Mouse (Mus musculus) hindbrain, embryonic 10.5 days (tissue): ENCODE measurements around the gene Bag2. TPM values are rescaled to one million over a fixed set of nuclear protein-coding genes. Genes with fewer than 3 reads are reported as not detected.

Source experiments
- DNase-seq: peaks from one replicate; pipeline ENCODE4 v3.0.0-alpha.2; 2017; ENCODE audit warnings: low spot score
- H3K27ac ChIP-seq: fragments of 300-500 bp; sonication (generic); 2 replicates; pipeline ENCODE4 v1.5.1; 2016; ENCODE audit warnings: mild to moderate bottlenecking, moderate library complexity
- H3K27me3 ChIP-seq: fragments of 300-500 bp; sonication (generic); 2 replicates; pipeline ENCODE4 v1.6.1; 2016; ENCODE audit warnings: mild to moderate bottlenecking; ENCODE audit not compliant: poor library complexity, insufficient read depth, severe bottlenecking
- H3K36me3 ChIP-seq: fragments of 300-500 bp; sonication (generic); 2 replicates; pipeline ENCODE4 v1.6.1; 2016; ENCODE audit warnings: mild to moderate bottlenecking, moderate library complexity
- H3K4me1 ChIP-seq: fragments of 300-500 bp; sonication (generic); replicated peaks from 2 replicates; pipeline ENCODE4 v1.6.1; 2016; ENCODE audit warnings: mild to moderate bottlenecking
- H3K4me3 ChIP-seq: fragments of 300-500 bp; sonication (generic); 2 replicates; pipeline ENCODE4 v1.5.1; 2016; ENCODE audit warnings: mild to moderate bottlenecking, moderate library complexity
- H3K9me3 ChIP-seq: fragments of 300-500 bp; sonication (generic); 2 replicates; pipeline ENCODE4 v1.6.1; 2016; ENCODE audit warnings: mild to moderate bottlenecking, moderate library complexity
- WGBS: fragments of 180-500 bp; shearing (Covaris S2); methylation state at CpG from one replicate; pipeline ENCODE4 v1.1.7; 2016; 5-methylcytosine and 5-hydroxymethylcytosine counted together
- polyA plus RNA-seq: library from polyadenylated mRNA; unstranded; fragments of >200 nt; fragmentation: Nextera tagmentation; extraction: Ambion mirVana; gene quantifications from 2 replicates; pipeline ENCODE4 v1.2.1, GENCODE M21; 2016

The Bag2 gene
- 40.7 and 48.6 TPM in 2 replicates for polyA plus RNA-seq

DNA sequence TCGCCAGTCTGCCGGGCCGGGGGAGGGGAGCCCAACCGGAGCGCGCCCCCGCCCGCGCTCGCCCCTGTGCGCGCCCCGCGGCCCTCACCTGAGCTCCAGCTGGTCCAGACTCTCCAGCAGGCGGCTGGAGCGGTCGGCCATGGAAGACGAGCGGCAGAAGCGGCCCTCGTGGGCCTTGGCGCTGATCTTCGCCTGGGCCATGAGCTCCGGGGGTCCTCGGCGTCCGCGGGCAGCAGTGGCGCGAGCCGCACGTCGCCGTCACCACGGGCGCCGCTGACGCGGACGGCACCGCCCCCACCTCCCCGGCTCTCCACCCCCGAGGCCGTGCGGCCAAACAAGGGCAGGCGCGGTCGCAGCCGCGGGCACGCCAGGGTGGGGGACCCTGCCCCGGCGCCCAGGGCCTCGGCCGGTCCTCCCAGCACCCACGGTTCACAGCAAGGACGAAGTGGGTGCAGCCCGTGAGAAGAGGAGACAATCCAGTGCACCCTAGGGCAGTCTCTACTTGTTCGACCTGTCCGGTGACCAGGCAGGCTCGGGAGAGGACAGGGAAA, at the start of gene Bag2:
Gene Bag2 (minus strand): TSS at position 305 of the 551 bp plus-strand sequence.
- Histone ChIP-seq H3K4me1 (peaks cover 21% of the 10 kb centered on the region), H3K4me3 (peak within 1 kb of the TSS; percentile 62), H3K9me3 (no peaks in the 10 kb centered on the region), H3K27me3 (no peaks in the 10 kb centered on the region), H3K36me3 (peaks cover 19% of the 10 kb centered on the region), H3K27ac (peak within 1 kb of the TSS; percentile 91)
- WGBS = under 1% methylated on average over 60 of the region's 61 CpGs
- peak; percentile 71 for DNase-seq

DNA sequence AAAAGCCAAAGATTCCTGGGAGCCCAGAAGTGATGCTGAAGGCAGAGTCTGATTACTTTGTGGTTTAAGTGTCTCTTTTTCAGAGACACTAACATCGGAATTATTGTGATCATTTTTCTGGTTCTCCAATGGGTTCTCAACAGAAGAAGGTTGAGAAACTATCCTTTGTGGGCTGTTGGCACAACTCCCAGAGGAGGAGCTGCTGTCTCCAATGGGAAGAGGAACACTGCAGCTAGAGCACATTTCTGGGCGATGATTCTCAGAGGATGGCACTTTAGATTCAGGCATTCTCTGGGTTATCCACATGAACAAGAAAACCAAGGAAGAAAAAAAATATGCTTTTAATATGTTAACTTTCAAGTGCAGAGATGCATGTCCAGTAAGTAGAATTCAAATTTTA, 45.7 kb upstream of the Bag2 start:
- Histone ChIP-seq H3K27ac (no peak overlapping the region), H3K4me1 (no peaks in the 10 kb centered on the region), H3K9me3 (no peaks in the 10 kb centered on the region), H3K36me3 (peaks cover 97% of the 10 kb centered on the region), H3K4me3 (no peak overlapping the region), H3K27me3 (no peaks in the 10 kb centered on the region)
- no peak for DNase-seq
- WGBS = 94% methylated on average over 2 of the region's 2 CpGs

DNA sequence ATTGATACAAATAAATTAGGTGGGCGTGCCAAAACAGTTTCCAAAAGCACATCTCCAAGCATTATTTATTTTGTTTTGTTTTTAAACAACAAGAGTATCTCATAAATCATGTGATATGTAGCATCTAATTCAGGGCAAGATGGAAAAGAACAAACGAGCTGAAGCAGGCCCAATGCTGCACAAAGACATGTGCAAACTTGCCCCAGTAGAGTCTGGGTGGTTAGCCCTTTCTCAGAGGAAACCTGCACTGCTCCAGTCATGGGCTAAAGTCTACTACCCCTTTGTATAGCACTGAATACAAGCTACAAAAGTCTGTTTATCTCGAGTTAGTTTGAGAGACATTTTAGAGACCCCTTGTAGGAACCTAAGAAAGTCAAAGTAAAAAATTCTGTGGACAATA, 42.0 kb upstream of the Bag2 start:
- no peaks in the 10 kb centered on the region for H3K9me3 ChIP-seq
- H3K4me3 ChIP-seq = no peak overlapping the region
- no peaks in the 10 kb centered on the region for H3K27me3 ChIP-seq
- H3K36me3 ChIP-seq = peaks cover 93% of the 10 kb centered on the region
- H3K27ac ChIP-seq = no peak overlapping the region
- 86% methylated on average over 3 of the region's 3 CpGs for WGBS
- H3K4me1 ChIP-seq = no peaks in the 10 kb centered on the region
- no peak for DNase-seq

DNA sequence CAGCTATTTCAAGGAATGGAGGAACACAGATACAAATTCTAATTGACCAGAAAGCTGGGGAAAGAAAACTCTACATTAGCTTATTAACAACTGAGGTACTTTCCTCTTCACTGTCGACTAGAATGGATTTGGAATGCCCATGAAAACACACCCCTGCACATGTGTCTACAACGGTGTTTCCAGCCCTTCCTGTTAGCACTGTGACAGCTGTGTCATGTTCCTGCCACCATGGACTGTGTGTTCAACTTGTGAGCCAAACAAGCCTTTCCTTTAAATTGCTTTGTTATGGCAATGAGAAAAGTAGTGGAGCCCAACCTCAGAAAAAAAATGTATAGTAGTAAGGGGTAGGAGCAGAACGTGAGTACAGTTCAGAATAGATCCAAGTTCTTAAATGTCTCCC, 30.9 kb upstream of the Bag2 start:
- Histone ChIP-seq H3K4me1 (no peaks in the 10 kb centered on the region), H3K36me3 (peaks cover 37% of the 10 kb centered on the region), H3K4me3 (no peak overlapping the region), H3K27ac (no peak overlapping the region), H3K9me3 (no peaks in the 10 kb centered on the region), H3K27me3 (no peaks in the 10 kb centered on the region)
- 80% methylated on average over 3 of the region's 3 CpGs for WGBS
- no peak for DNase-seq

DNA sequence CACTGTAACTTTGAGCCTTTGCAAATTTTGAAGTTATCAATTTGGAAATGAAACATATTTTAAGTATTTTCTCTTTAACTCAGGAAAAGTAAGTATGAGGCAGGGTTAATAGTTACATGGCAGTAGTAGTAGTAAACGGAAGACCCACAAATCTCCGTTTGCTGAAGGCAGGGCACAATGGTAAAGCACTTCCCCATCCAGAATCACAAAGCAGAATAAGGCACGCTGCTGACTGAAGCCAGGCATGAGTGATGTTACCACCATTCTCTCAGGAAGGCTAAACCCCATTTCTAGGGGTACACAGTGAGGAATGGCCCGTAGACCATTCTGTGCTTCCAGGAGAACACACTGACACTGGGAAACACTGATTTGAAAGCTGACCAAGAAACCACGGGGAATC, 30.5 kb upstream of the Bag2 start:
- H3K4me3 ChIP-seq = no peak overlapping the region

DNA sequence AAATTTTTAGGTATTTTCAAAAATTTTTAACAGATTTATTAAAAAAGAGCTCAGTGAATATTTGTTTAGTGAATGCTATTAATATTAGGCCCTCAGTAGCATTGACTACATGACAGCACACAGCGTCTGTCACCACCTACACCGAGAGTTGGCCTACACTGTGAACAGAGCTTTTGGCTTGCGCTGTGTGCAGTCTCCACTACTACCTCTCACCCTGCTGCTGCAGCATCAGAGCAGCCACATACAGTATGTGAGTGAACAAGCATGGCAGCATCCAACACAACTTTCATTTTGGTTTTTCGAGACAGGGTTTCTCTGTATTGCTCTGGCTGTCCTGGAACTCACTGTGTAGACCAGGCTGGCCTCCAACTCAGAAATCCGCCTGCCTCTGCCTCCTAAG, 27.0 kb upstream of the Bag2 start:
- no peak for DNase-seq
- no peaks in the 10 kb centered on the region for H3K4me1 ChIP-seq
- H3K36me3 ChIP-seq = peaks cover 46% of the 10 kb centered on the region
- no peaks in the 10 kb centered on the region for H3K27me3 ChIP-seq
- no peak overlapping the region for H3K27ac ChIP-seq
- 98% methylated on average over 5 of the region's 5 CpGs for WGBS
- H3K9me3 ChIP-seq = no peaks in the 10 kb centered on the region
- no peak overlapping the region for H3K4me3 ChIP-seq

More for the DNA sequence above, 30.5 kb upstream of the Bag2 start:
- Histone ChIP-seq H3K4me1 (no peaks in the 10 kb centered on the region), H3K27ac (no peak overlapping the region), H3K9me3 (no peaks in the 10 kb centered on the region), H3K36me3 (peaks cover 37% of the 10 kb centered on the region), H3K27me3 (no peaks in the 10 kb centered on the region)
- WGBS = 90% methylated on average over 5 of the region's 5 CpGs
- DNase-seq = no peak

GRCm38 (mm10) chr1:33776175-33776611, 18.6 kb upstream of the Bag2 start:
- H3K36me3 ChIP-seq = peaks cover 72% of the 10 kb centered on the region
- no peak overlapping the region for H3K4me3 ChIP-seq
- H3K27me3 ChIP-seq = no peaks in the 10 kb centered on the region
- 91% methylated on average over 14 of the region's 14 CpGs for WGBS
- no peaks in the 10 kb centered on the region for H3K4me1 ChIP-seq
- no peak for DNase-seq
- no peaks in the 10 kb centered on the region for H3K9me3 ChIP-seq
- H3K27ac ChIP-seq = no peak overlapping the region

- Histone ChIP-seq H3K4me1 (peaks cover under 1% of the 10 kb centered on the region; the same call in 1 of the 2 replicates), H3K4me3 (no peak overlapping the region), H3K36me3 (peaks cover 89% of the 10 kb centered on the region), H3K9me3 (no peaks in the 10 kb centered on the region), H3K27ac (no peak overlapping the region), H3K27me3 (no peaks in the 10 kb centered on the region)
- no peak for DNase-seq
- 95% methylated on average over 9 of the region's 9 CpGs for WGBS
Observed at GRCm38 (mm10) chr1:33772106-33772505, 14.5 kb upstream of the Bag2 start.

- 95% methylated on average over 10 of the region's 10 CpGs for WGBS
- Histone ChIP-seq H3K4me3 (no peak overlapping the region), H3K9me3 (no peaks in the 10 kb centered on the region), H3K4me1 (peaks cover 4% of the 10 kb centered on the region; the same call in 1 of the 2 replicates), H3K36me3 (peaks cover 89% of the 10 kb centered on the region), H3K27ac (no peak overlapping the region), H3K27me3 (no peaks in the 10 kb centered on the region)
- no peak for DNase-seq
Observed at GRCm38 (mm10) chr1:33771621-33772020, 14.0 kb upstream of the Bag2 start.

DNA sequence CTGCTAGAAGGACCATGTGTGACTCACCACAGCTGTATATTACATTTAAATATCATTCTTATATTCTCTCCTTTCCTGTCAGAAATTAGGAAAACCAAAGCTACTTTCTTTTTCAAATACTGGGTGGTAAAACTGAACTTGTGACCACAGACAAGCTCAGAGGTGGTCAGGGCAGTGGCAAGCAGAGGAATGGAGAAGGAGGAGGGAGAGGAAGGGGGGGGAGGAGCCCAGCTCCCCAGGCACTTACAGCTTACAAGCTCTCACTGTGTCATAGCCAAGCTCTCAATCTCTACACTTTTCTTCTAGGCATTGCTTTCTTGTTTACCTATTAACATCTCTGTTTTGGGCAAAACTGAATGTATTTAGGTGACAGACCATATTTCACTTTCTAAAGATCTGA, 11.2 kb upstream of the Bag2 start:
- DNase-seq = no peak
- H3K4me1 ChIP-seq = peaks cover 4% of the 10 kb centered on the region; the same call in 1 of the 2 replicates
- H3K9me3 ChIP-seq = no peaks in the 10 kb centered on the region
- peaks cover 78% of the 10 kb centered on the region for H3K36me3 ChIP-seq
- no peak overlapping the region for H3K27ac ChIP-seq
- H3K4me3 ChIP-seq = no peak overlapping the region
- H3K27me3 ChIP-seq = no peaks in the 10 kb centered on the region

GRCm38 (mm10) chr1:33768091-33768787, 10.6 kb upstream of the Bag2 start:
- no peak for DNase-seq
- H3K36me3 ChIP-seq = peaks cover 74% of the 10 kb centered on the region

DNA sequence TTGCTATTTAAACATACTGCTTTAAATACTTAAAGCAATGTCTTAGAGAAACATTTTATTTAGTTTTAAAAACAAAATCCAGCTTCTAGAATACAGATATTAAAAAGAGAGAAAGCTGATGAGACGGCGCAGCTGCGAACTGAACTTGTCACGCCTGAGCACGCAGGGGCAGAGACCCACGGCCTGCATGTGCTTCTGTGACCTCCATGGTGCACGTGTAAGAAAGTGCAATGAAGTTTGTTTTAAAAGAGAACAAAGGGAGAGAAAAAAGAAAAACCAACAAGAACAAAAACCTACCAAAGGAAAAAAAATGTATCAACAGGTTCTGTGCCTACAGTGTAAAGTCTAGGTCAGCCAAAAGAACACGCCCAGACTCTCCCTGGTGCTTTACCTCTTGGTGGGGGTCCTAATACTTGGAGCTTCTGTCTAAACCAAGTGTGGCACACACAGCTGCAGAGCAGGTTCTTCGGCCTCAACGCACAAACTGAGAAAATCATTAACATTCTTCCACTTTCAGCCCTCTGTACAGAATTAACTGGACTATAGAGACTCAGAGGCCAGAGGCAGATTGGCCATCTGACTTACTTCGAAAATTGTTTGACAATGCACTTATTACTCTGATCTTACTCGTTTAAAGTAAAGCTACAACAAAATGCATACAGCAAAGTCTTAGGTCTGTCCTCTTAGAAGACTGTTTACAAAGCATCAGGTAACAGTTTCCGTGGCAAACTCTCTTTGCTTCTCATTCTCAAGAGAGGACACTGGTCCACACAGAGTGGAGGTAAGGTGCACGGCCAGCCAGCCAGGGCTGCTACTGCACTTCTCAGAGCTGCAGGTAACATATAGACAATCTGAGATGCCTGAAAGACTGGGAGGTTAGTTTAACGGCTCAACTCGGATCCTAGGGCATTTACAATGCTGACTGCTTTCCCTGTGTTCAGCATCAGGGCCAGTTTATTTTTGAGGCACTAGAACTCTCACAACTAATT, 9.2 kb upstream of the Bag2 start:
- H3K27ac ChIP-seq = no peak overlapping the region
- H3K4me3 ChIP-seq = no peak overlapping the region
- H3K27me3 ChIP-seq = no peaks in the 10 kb centered on the region
- H3K36me3 ChIP-seq = peaks cover 65% of the 10 kb centered on the region
- no peaks in the 10 kb centered on the region for H3K9me3 ChIP-seq
- H3K4me1 ChIP-seq = peaks cover 4% of the 10 kb centered on the region; the same call in 1 of the 2 replicates
- no peak for DNase-seq
- 81% methylated on average over 16 of the region's 16 CpGs for WGBS

More at GRCm38 (mm10) chr1:33768091-33768787, 10.6 kb upstream of the Bag2 start:
- WGBS = 81% methylated on average over 1 of the region's 1 CpGs
- Histone ChIP-seq H3K4me3 (no peak overlapping the region), H3K9me3 (no peaks in the 10 kb centered on the region), H3K4me1 (peaks cover 4% of the 10 kb centered on the region; the same call in 1 of the 2 replicates), H3K27me3 (no peaks in the 10 kb centered on the region), H3K27ac (no peak overlapping the region)
